Mouse (Mus musculus) liver, embryonic 14.5 days (tissue): ENCODE data around the gene Add3.

Experiments used
- CTCF ChIP-seq: IDR thresholded peaks from 2 replicates; pipeline ENCODE4 v1.5.1; 2016; ENCODE audit warnings: antibody characterized with exemption, low read depth, control low read depth
- EP300 ChIP-seq: IDR thresholded peaks from 2 replicates; pipeline ENCODE4 v1.6.1; 2016; ENCODE audit warnings: antibody characterized with exemption, low read depth

DNA sequence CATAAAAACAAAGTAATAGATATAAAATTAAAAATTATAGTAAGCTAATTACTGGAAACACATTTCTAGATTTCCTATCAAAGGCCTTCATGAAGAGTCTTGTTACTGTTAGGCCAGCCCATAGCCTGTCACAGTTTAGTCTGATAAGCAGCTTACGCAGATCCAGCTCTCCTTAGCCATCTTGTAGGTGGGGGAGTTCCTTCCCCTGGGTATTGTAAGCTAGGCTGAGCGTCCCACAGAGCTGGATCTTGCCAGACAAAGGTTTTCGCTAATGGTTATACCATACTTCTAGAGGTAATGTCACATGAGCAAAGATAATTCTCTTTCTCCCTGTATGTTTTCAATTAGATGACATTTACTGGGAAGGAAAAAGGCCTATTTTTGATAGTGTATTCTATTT lies 50.0 kb downstream of the Add3 start:
- no peak for TF ChIP-seq CTCF
- 0 out of 2 replicates have a peak, but pooled peaks have one; percentile 37 for TF ChIP-seq EP300
